Mouse (Mus musculus) liver, embryonic 12.5 days (tissue): ENCODE data around the gene Otub1. TPM values are rescaled to one million over a fixed set of nuclear protein-coding genes. Genes with fewer than 3 reads are reported as not detected.

Experiments
- ATAC-seq: fragments of 200-750 bp; cut with Nextera tagmentation; 2 replicates; pipeline ENCODE4 v1.8.0; 2017; ENCODE audit warnings: moderate number of reproducible peaks, mild to moderate bottlenecking, moderate library complexity
- H3K27ac ChIP-seq: fragments of 300-500 bp; sonication (generic); 2 replicates; pipeline ENCODE4 v1.5.1; 2016; ENCODE audit warnings: mild to moderate bottlenecking
- H3K27me3 ChIP-seq: fragments of 300-500 bp; sonication (generic); replicated peaks from 2 replicates; pipeline ENCODE4 v1.6.1; 2016; ENCODE audit warnings: mild to moderate bottlenecking, moderate library complexity
- H3K36me3 ChIP-seq: fragments of 300-500 bp; sonication (generic); 2 replicates; pipeline ENCODE4 v1.6.1; 2016; ENCODE audit warnings: mild to moderate bottlenecking, moderate library complexity
- H3K4me1 ChIP-seq: fragments of 300-500 bp; sonication (generic); 2 replicates; pipeline ENCODE4 v1.6.1; 2016
- H3K4me2 ChIP-seq: fragments of 300-500 bp; sonication (generic); 2 replicates; pipeline ENCODE4 v1.6.1; 2016; ENCODE audit warnings: mild to moderate bottlenecking, moderate library complexity
- H3K4me3 ChIP-seq: fragments of 300-500 bp; sonication (generic); 2 replicates; pipeline ENCODE4 v1.5.1; 2016; ENCODE audit warnings: mild to moderate bottlenecking, moderate library complexity
- H3K9ac ChIP-seq: fragments of 300-500 bp; sonication (generic); 2 replicates; pipeline ENCODE4 v1.6.1; 2016; ENCODE audit warnings: mild to moderate bottlenecking, moderate library complexity
- H3K9me3 ChIP-seq: fragments of 300-500 bp; sonication (generic); replicated peaks from 2 replicates; pipeline ENCODE4 v1.6.1; 2016; ENCODE audit warnings: mild to moderate bottlenecking, moderate library complexity
- WGBS: fragments of 180-500 bp; shearing (Covaris S2); methylation state at CpG from one replicate; pipeline ENCODE4 v1.1.7; 2016; ENCODE audit not compliant: insufficient replicate concordance; 5-methylcytosine and 5-hydroxymethylcytosine counted together
- polyA plus RNA-seq: library from polyadenylated mRNA; unstranded; fragments of >200 nt; fragmentation: Nextera tagmentation; extraction: Ambion mirVana; gene quantifications from 2 replicates; pipeline ENCODE4 v1.2.1, GENCODE M21; 2016

Gene Otub1
- polyA plus RNA-seq, 1 experiment from 2014 or later, result 85.2 TPM

DNA sequence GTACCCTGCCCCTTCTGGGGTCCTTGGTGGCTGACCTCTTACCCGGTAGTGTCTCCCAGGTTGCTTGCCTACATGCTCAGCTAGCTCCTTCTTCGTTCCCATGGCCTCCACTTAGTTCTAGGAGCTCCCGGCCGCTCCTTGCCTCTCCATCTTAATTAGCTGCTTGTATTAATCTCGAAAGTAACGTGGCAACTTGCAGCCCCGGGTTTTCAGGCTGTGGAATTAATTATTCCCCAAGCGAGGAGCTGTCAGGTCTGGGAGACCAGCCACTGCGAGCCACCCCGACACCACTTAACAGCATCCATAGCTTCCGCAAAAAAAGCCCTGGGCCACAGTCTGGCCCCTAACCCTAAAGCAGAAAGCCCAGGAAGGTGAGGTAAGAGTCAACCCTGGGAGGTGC is 22.7 kb downstream of the Otub1 start:
- H3K27me3 ChIP-seq, result peaks cover 99% of the 10 kb centered on the region
- ATAC-seq, result no peak
- H3K9me3 ChIP-seq, result no peaks in the 10 kb centered on the region
- H3K27ac ChIP-seq, result no peak overlapping the region
- 48% methylated on average over 11 of the region's 11 CpGs for WGBS
- no peaks in the 10 kb centered on the region for H3K36me3 ChIP-seq
- peaks cover 8% of the 10 kb centered on the region for H3K4me1 ChIP-seq
- H3K4me3 ChIP-seq, result no peak overlapping the region
- H3K9ac ChIP-seq, result no peak overlapping the region
- H3K4me2 ChIP-seq, result no peak overlapping the region

DNA sequence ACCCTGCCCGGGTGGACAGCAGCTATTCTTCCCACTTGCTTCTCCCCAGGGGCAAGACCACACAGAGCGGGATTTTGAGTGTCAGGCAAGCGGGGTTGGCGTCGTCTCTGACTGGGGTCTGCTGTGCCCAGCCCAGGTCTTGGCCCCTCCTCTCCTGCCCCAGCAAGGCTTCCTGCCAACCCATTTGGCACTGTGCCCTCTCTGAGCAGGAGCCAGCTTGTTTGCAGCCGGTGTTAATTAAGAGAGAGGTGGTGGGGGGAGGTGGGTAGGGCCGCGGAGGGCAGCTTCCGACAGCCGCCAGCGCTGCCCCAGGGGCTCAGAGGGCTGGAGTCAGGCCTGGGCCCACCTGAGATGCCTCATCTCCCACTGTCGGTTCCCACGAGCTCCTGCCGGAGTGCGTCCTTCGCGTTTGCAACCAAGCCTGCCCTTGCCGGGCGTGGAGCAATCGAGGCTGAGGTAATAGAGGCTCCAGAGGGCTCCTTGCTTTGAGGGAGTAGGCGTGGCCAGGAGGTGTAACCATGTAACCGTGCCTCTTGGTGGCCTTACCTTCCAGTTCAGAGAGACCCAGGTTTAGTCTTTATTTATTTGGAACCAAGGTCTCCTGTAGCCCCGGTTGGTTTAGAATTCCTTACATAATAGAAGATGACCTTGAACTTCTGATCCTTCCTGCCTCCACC is 23.7 kb downstream of the Otub1 start:
- ATAC-seq, result no peak
- Histone ChIP-seq H3K9ac (no peak overlapping the region), H3K27ac (no peak overlapping the region), H3K4me2 (peak overlapping the region; percentile 24; the same call in 1 of the 2 replicates), H3K4me3 (no peak overlapping the region), H3K4me1 (peaks cover 15% of the 10 kb centered on the region), H3K27me3 (peaks cover 99% of the 10 kb centered on the region), H3K9me3 (no peaks in the 10 kb centered on the region), H3K36me3 (no peaks in the 10 kb centered on the region)
- 17% methylated on average over 23 of the region's 23 CpGs for WGBS

DNA sequence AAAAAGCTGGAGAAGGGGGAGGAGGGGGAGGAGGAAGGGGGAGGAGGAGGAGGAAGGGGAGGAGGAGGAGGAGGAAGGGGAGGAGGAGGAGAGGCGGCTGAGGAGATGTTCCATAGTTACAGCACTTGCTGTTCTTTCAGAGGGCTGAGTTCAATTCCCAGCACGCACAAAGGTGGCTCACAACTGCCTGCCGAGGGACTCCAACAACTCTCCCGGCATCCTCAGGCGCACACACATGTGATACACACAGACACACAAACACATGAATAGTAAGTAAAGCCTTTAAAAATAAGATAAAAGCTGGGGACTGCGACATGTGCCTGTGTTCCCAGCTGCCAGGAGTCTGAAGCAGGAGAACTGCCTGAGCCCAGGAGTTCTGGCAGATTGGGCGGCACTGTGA is 24.6 kb downstream of the Otub1 start:
- no peak overlapping the region for H3K9ac ChIP-seq
- no peak overlapping the region for H3K4me3 ChIP-seq
- WGBS, result 53% methylated on average over 7 of the region's 7 CpGs
- no peak overlapping the region for H3K27ac ChIP-seq
- H3K4me1 ChIP-seq, result peaks cover 15% of the 10 kb centered on the region
- no peak for ATAC-seq
- no peak overlapping the region for H3K4me2 ChIP-seq
- H3K9me3 ChIP-seq, result no peaks in the 10 kb centered on the region
- peaks cover 97% of the 10 kb centered on the region for H3K27me3 ChIP-seq
- H3K36me3 ChIP-seq, result no peaks in the 10 kb centered on the region

DNA sequence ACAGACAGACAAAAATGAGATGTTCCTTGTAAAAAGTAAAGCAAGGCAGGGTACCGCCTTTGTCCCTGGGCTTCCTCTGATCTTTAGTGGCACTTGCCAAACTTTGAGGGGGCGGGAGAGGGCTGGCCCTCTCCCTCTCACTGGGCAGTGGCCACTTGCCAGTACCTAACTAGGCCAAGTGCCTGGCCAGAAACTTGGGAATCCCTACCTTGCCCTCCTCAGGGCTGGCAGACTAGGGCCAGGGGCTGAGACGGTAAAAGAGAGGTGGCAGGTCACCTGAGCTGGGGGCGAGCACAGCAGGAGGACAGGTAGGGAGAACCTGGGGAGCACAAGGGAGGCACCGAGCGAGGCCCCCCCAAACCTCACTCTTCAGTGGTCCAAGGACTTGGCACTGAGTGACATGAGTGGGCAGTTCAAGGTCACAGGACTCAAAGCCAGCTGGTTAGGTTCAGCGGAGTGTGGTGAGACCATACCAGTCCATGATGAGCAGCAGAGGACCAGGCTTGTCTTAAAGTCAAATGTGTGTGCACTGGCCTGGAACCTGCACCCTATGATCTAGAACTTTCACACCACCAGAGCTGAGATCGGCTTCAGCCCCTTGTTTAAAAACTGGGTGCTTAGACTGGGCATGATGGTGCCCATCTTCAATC is 25.2 kb downstream of the Otub1 start:
- no peak overlapping the region for H3K4me2 ChIP-seq
- H3K27ac ChIP-seq, result no peak overlapping the region
- no peaks in the 10 kb centered on the region for H3K9me3 ChIP-seq
- H3K9ac ChIP-seq, result no peak overlapping the region
- peaks cover 97% of the 10 kb centered on the region for H3K27me3 ChIP-seq
- H3K36me3 ChIP-seq, result no peaks in the 10 kb centered on the region
- WGBS, result 70% methylated on average over 8 of the region's 8 CpGs
- H3K4me3 ChIP-seq, result no peak overlapping the region
- no peak for ATAC-seq
- H3K4me1 ChIP-seq, result peaks cover 18% of the 10 kb centered on the region

DNA sequence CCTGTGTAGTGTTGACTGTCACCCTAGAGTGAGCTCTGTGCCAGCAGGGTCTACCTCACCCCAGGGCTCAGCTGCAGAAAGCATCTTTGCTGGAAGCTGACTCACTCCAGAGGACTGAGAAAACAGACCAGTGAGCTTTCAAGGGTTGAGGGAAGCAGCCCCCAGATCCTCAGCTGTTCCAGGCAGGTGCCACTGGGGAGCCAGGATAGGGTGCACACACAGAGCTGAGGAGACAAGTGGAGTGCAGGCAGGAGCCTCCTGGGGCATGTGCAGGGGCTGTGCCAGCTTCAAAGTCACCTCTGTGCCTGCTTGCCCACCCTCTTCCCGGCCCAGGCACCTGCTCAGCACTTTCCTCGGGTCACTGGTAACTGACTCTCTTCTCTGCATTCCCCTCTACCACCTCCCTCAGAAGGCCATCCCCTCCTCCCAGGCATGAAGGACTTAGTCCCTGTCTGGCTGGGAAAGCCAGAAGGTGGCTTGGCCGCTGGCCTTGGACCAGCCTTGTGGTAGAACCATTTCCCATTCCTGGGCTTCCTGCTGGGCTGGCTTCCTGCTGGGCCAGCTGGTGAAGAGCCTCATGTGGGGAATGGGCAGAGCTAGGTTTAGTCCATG is 27.2 kb downstream of the Otub1 start:
- Histone ChIP-seq H3K4me2 (no peak overlapping the region), H3K36me3 (no peaks in the 10 kb centered on the region), H3K4me1 (peaks cover 18% of the 10 kb centered on the region), H3K9ac (no peak overlapping the region), H3K9me3 (no peaks in the 10 kb centered on the region), H3K27ac (no peak overlapping the region), H3K4me3 (no peak overlapping the region), H3K27me3 (peaks cover 90% of the 10 kb centered on the region)
- WGBS, result 44% methylated on average over 3 of the region's 3 CpGs
- no peak for ATAC-seq

DNA sequence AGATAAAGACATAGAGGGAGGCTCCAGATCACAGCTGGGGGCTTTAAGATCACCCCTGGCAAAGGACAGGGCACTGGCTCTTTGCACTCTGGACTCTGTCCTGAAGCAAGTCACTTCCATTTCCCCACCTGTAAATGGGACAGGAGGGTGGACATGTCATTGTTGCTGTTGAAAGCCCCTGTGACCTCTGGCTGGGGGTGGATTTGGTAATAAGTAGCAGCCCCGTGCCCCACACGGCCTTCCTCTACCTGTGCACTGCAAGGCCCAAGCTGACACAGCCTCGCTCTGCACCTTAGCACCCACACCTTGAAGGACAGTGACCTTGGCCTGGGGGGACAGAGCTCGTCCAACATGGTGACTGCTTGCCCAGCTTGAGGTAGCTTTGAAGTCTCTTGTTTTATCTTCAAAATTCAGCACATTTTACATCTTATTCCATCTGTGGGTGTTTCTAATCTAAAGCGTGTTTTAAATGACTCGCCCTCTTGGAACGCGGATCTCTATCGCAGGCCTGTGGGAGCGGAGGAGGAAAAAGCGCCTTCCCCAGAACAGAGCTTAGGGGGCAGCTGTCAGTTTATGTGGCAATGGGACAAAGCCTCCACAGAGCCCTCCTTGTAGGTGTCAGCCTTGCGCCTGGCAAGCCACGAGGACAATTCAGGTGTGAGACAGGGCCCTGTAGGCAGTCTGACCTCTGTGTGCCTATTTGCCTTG is 28.2 kb downstream of the Otub1 start:
- peaks cover 88% of the 10 kb centered on the region for H3K27me3 ChIP-seq
- H3K9ac ChIP-seq, result no peak overlapping the region
- no peak for ATAC-seq
- peaks cover 18% of the 10 kb centered on the region for H3K4me1 ChIP-seq
- H3K4me2 ChIP-seq, result no peak overlapping the region
- H3K27ac ChIP-seq, result no peak overlapping the region
- no peak overlapping the region for H3K4me3 ChIP-seq
- WGBS, result 47% methylated on average over 13 of the region's 13 CpGs
- no peaks in the 10 kb centered on the region for H3K36me3 ChIP-seq
- H3K9me3 ChIP-seq, result no peaks in the 10 kb centered on the region

DNA sequence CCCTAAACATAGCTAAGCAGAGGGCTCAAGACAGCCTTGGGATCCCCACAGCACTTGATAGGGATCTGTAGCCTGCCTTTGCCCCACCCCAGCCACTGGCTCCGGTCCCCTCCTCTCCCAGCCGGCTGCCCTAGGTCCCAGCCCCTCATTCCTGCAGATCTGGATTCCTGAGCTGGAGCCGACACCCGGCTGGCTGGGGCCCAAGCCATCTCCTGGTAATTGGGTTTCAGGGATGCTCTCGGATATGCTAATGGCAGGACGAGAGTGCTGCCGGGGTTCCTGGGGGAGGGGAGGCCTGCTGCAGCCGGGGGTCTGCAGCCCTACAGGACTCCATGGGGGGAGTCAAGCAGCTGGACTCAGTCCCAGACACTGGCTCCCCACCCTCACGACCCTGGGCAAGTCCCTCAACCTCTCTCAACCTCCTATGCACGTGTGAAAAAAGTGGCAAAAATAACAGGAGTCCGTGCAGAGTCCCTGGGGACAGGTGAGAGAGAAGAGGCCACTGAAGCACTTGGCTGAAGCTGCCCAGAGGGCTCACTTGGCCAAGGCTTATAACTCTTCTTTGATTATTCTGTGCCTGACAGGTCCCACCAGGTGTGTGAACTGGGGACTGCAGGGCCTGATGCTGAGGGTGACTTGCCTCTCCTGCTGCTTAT is 29.9 kb downstream of the Otub1 start:
- Histone ChIP-seq H3K9ac (no peak overlapping the region), H3K9me3 (no peaks in the 10 kb centered on the region), H3K4me3 (no peak overlapping the region), H3K36me3 (no peaks in the 10 kb centered on the region), H3K27ac (no peak overlapping the region), H3K4me2 (no peak overlapping the region), H3K27me3 (peaks cover 85% of the 10 kb centered on the region), H3K4me1 (peaks cover 25% of the 10 kb centered on the region)
- WGBS, result 30% methylated on average over 11 of the region's 11 CpGs
- ATAC-seq, result no peak

DNA sequence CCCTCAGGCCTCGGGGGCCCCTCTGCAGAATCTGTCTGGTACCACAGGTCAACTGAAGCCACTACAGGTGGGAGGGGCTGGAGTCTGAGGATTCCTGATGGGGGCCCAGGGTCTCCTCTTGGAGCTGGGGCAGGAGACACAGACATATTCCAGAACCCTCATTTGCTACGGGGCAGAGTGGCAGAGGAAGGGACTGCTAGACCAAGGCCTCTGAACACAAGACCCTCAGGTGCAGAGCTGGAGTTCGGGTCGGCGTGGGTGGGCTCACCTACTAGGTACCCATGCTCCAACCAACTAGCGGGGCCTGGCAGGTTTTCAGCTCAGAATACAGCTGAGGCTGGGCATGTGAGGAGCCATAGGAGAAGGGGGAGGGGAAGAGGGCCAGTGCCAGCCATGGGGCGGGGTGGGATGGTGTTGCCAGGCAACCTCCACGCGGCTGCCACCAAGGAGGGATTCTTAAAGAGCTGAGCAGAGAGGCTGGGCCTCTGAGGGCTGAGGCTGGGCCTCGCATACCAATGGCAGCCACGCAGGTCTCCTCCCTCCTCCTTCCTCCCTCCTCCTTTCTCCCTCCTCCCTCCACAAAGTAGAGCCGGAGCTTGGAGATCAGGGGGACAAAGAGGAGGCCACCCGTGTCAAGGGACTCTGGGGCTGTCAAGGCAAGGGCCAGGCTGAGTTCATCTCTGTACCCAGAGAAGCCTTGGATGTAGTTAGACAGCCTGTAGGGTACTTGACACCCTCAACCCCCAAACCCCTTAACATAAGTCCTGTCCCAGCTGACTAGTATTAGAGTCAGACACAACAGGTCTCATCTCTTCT is 33.9 kb downstream of the Otub1 start:
- ATAC-seq, result no peak; the same call in 1 of the 2 replicates
- Histone ChIP-seq H3K4me2 (no peak overlapping the region), H3K9ac (no peak overlapping the region), H3K9me3 (no peaks in the 10 kb centered on the region), H3K4me1 (peaks cover 21% of the 10 kb centered on the region), H3K4me3 (no peak overlapping the region), H3K36me3 (no peaks in the 10 kb centered on the region), H3K27ac (no peak overlapping the region), H3K27me3 (peaks cover 78% of the 10 kb centered on the region)
- 36% methylated on average over 13 of the region's 13 CpGs for WGBS

DNA sequence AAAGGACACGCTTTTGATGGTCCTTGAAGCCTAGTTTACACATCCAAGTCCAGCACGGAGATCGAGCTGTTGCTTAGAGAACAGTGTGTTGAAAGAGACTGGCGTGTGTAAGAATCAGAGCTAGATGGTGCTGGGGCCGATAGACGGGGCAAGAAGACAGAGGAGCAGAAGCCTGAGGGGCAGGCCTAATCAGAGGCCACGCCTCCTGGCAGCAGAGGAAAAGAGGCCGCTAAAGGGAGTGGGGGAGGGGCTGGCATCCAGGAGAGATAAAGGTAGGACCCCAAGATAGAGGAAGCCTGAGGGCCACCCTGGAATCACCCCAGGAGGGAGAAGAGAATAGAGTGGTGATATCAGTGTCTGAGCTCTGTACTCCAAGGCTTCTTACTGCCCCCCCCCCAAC is 34.7 kb downstream of the Otub1 start:
- no peak for ATAC-seq

DNA sequence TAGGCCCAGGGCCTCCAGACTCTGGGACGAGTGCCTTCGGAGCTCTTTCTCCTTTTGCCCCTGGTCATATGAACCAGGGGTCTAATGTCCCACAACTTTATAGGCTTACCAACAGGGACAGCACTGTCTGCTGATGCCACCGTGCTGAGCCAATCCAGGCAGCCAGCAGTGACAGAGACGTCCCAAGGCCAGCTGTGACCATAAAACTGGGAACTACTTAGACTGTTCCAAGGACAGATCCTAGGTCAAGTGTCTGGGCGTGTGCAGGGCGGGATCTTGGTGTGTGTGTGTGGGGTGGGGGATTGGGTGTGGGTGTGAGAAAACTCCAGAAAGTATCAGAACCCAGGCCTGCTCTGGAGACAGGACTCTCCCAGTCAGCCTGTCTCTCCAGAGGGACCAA is 35.2 kb downstream of the Otub1 start:
- H3K27me3 ChIP-seq, result peaks cover 80% of the 10 kb centered on the region
- no peak overlapping the region for H3K4me3 ChIP-seq
- H3K9ac ChIP-seq, result no peak overlapping the region
- H3K36me3 ChIP-seq, result no peaks in the 10 kb centered on the region
- no peak overlapping the region for H3K27ac ChIP-seq
- WGBS, result 66% methylated on average over 6 of the region's 6 CpGs
- H3K9me3 ChIP-seq, result no peaks in the 10 kb centered on the region
- H3K4me1 ChIP-seq, result peaks cover 20% of the 10 kb centered on the region
- no peak for ATAC-seq
- H3K4me2 ChIP-seq, result no peak overlapping the region

More for the DNA sequence above, 34.7 kb downstream of the Otub1 start:
- Histone ChIP-seq H3K27me3 (peaks cover 80% of the 10 kb centered on the region), H3K27ac (no peak overlapping the region), H3K9me3 (no peaks in the 10 kb centered on the region), H3K4me3 (no peak overlapping the region), H3K9ac (no peak overlapping the region), H3K4me1 (peaks cover 21% of the 10 kb centered on the region), H3K36me3 (no peaks in the 10 kb centered on the region), H3K4me2 (no peak overlapping the region)
- WGBS, result 10% methylated on average over 8 of the region's 8 CpGs

DNA sequence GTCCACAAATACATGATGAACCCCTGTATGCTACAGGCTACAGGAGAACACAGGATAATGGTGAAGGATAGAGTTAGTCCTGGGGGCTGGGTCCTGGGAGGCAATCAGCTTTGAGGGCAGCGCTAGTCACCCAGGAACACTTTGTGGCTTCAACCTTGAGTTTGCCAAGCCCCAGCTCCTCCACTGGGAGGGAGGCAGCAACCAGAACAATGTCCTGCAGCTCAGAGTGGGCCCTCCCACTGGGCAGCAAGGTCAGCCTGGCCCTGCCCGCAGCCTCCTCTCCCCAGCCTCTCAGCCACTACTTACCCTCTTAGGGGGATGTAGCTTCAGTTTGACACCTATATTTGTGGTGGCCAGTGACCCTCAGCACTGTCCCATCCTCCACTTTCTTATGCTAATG is 37.7 kb downstream of the Otub1 start:
- no peak for ATAC-seq
- H3K4me1 ChIP-seq, result peaks cover 34% of the 10 kb centered on the region
- H3K4me2 ChIP-seq, result no peak overlapping the region
- H3K9me3 ChIP-seq, result no peaks in the 10 kb centered on the region
- no peak overlapping the region for H3K4me3 ChIP-seq
- no peak overlapping the region for H3K27ac ChIP-seq
- H3K36me3 ChIP-seq, result no peaks in the 10 kb centered on the region
- H3K9ac ChIP-seq, result no peak overlapping the region
- peaks cover 90% of the 10 kb centered on the region for H3K27me3 ChIP-seq
- WGBS, result 43% methylated on average over 2 of the region's 2 CpGs
